ENCODE assay signal across 8 mouse cellular contexts in genomic region chr11:9048703-9049060, GRCm38 (mm10). TPM values are rescaled to one million over a fixed set of nuclear protein-coding genes. Genes with fewer than 3 reads are reported as not detected.
DNase-seq lines count a peak whose midpoint lies in the region; ATAC-seq and TF ChIP-seq lines count a peak whose summit lies in the region.

TSS of gene Sun3 (minus strand) at chr11:9048991.

- peak within 1 kb of the TSS; percentile 39 for H3K9ac ChIP-seq in kidney, embryonic 15.5 days
- H3K9ac ChIP-seq in ES-E14 (ENCODE audit: insufficient read depth, low read depth, low read length, poor library complexity, severe bottlenecking): peak within 1 kb of the TSS; percentile 47; the same call in 1 of the 2 replicates
- no peak within 1 kb of the TSS for H3K9ac ChIP-seq in limb, embryonic 11.5 days (ENCODE audit: low read length)
- H3K9ac ChIP-seq in neural tube, embryonic 12.5 days: peak within 1 kb of the TSS; percentile 29; the same call in 1 of the 2 replicates

- DNase-seq in kidney, adult 9 months: no peak
- DNase-seq in ES-E14 (ENCODE audit: low read depth, low spot score): no peak
- DNase-seq in limb, embryonic 11.5 days (ENCODE audit: low spot score): no peak
- no peak for DNase-seq in urinary bladder, postnatal 25 days (ENCODE audit: low spot score)
- no peak for DNase-seq in cerebellum, adult 18-20 months

- peak within 1 kb of the TSS; percentile 96 for H3K4me2 ChIP-seq in kidney, embryonic 15.5 days
- peak within 1 kb of the TSS; percentile 88 for H3K4me2 ChIP-seq in limb, embryonic 11.5 days (ENCODE audit: low read depth, severe bottlenecking)
- H3K4me2 ChIP-seq in neural tube, embryonic 12.5 days (replicated peaks): peak within 1 kb of the TSS; percentile 97

- WGBS in kidney, embryonic 15.5 days: 1% methylated on average over 18 of the region's 18 CpGs
- WGBS in limb, embryonic 11.5 days: 2% methylated on average over 18 of the region's 18 CpGs
- under 1% methylated on average over 18 of the region's 18 CpGs for WGBS in neural tube, embryonic 12.5 days

- peaks cover 12% of the 10 kb centered on the region for H3K4me1 ChIP-seq in kidney, embryonic 15.5 days
- peaks cover 0 to 7% of the 10 kb centered on the region in 2 experiments; a peak in 1 of 4 replicates for H3K4me1 ChIP-seq in ES-E14 (ENCODE audit: control insufficient read depth in 2 of 2, insufficient read depth in 2 of 2, low read length in 2 of 2, poor library complexity in 1 of 2)
- H3K4me1 ChIP-seq in limb, embryonic 11.5 days (ENCODE audit: control insufficient read depth, insufficient read depth, low read length): no peaks in the 10 kb centered on the region
- H3K4me1 ChIP-seq in neural tube, embryonic 12.5 days: peaks cover 5% of the 10 kb centered on the region

- H3K27me3 ChIP-seq in kidney, embryonic 15.5 days: peaks cover 34% of the 10 kb centered on the region
- peaks cover 12% of the 10 kb centered on the region; the same call in 1 of the 2 replicates for H3K27me3 ChIP-seq in limb, embryonic 11.5 days (ENCODE audit: control insufficient read depth, insufficient read depth, low read length)
- peaks cover 15% of the 10 kb centered on the region for H3K27me3 ChIP-seq in neural tube, embryonic 12.5 days (replicated peaks)

- H3K36me3 ChIP-seq in kidney, embryonic 15.5 days: no peaks in the 10 kb centered on the region
- H3K36me3 ChIP-seq in ES-E14 (ENCODE audit: control insufficient read depth, insufficient read depth, low read length, poor library complexity, severe bottlenecking): no peaks in the 10 kb centered on the region
- no peaks in the 10 kb centered on the region for H3K36me3 ChIP-seq in limb, embryonic 11.5 days (ENCODE audit: control insufficient read depth, insufficient read depth, low read length)
- no peaks in the 10 kb centered on the region for H3K36me3 ChIP-seq in neural tube, embryonic 12.5 days

- no peak within 1 kb of the TSS for H3K27ac ChIP-seq in kidney, embryonic 15.5 days
- no peak within 1 kb of the TSS for H3K27ac ChIP-seq in ES-E14 (ENCODE audit: insufficient read depth, low read depth, low read length, poor library complexity, severe bottlenecking)
- no peak within 1 kb of the TSS for H3K27ac ChIP-seq in limb, embryonic 11.5 days (replicated peaks; ENCODE audit: low read depth, low read length)
- H3K27ac ChIP-seq in neural tube, embryonic 12.5 days: no peak within 1 kb of the TSS

- no peaks in the 10 kb centered on the region for H3K9me3 ChIP-seq in kidney, embryonic 15.5 days (replicated peaks)
- no peaks in the 10 kb centered on the region for H3K9me3 ChIP-seq in ES-E14 (ENCODE audit: control insufficient read depth, insufficient read depth, low read depth, low read length)
- H3K9me3 ChIP-seq in limb, embryonic 11.5 days (ENCODE audit: control insufficient read depth, low read length): no peaks in the 10 kb centered on the region
- H3K9me3 ChIP-seq in neural tube, embryonic 12.5 days: no peaks in the 10 kb centered on the region

- ATAC-seq in kidney, embryonic 15.5 days (replicated peaks; ENCODE audit: low FRiP score): peak; percentile 75
- ATAC-seq in erythroid progenitor cell, adult 5-6 weeks (replicated peaks; ENCODE audit: low FRiP score, poor library complexity, severe bottlenecking): 0 out of 2 replicates have a peak, but pooled peaks have one; percentile 16
- ATAC-seq in limb, embryonic 11.5 days (ENCODE audit: insufficient number of reproducible peaks, low FRiP score, low TSS enrichment, low read depth): no peak
- ATAC-seq in neural tube, embryonic 12.5 days (ENCODE audit: low FRiP score, low read depth): peak; percentile 86

- H3K4me3 ChIP-seq in kidney, embryonic 15.5 days (replicated peaks): peak within 1 kb of the TSS; percentile 56
- H3K4me3 ChIP-seq in ES-E14 (ENCODE audit: insufficient read depth in 1 of 2, low read depth in 1 of 2, low read length in 2 of 2, poor library complexity in 1 of 2, severe bottlenecking in 1 of 2): peak within 1 kb of the TSS; percentile 70 to 72
- peak within 1 kb of the TSS; percentile 35 for H3K4me3 ChIP-seq in limb, embryonic 11.5 days (ENCODE audit: low read depth, low read length)
- peak within 1 kb of the TSS; percentile 47 for H3K4me3 ChIP-seq in neural tube, embryonic 12.5 days

- in situ Hi-C loops in ES-E14 (cut with MboI; ENCODE audit: low sequenced_read_pairs in 2 of 2, unreplicated experiment in 2 of 2): no loop called here

TF ChIP-seq in ES-E14, 5 proteins besides CTCF, POLR2A, EP300 and RAD21:
- no peak for TF ChIP-seq ZC3H11A (IDR thresholded peaks at IDR 0.05; ENCODE audit: borderline replicate concordance, low read depth, low read length)
- TF ChIP-seq CHD2 (IDR thresholded peaks at IDR 0.05; ENCODE audit: low read depth, low read length): no peak
- no peak for TF ChIP-seq MAFK (IDR thresholded peaks at IDR 0.05; ENCODE audit: insufficient read depth, low read depth, low read length)
- no peak for TF ChIP-seq ZNF384 (IDR thresholded peaks at IDR 0.05; ENCODE audit: low read depth, low read length)
- no peak; the same call in 1 of the 2 replicates for TF ChIP-seq HCFC1 (IDR thresholded peaks at IDR 0.05; ENCODE audit: borderline replicate concordance, insufficient read depth, low read length)

RNA-seq across cellular contexts. Expression of gene Sun3, which starts in this region (rescaled TPM):
- polyA plus RNA-seq in kidney, embryonic 15.5 days (2015; fragmentation: Nextera tagmentation; extraction: Ambion mirVana): not detected in 2 replicates
- total RNA-seq in ES-E14 (2012; rRNA removed): not detected in 2 replicates
- total RNA-seq in erythroid progenitor cell, adult 5-6 weeks (2015; ENCODE audit: low replicate concordance): not detected in 2 replicates
- not detected in 2 replicates for total RNA-seq in erythroid progenitor cell, adult 5-6 weeks (2017; ENCODE audit: low replicate concordance)
- polyA plus RNA-seq in limb, embryonic 11.5 days (2014; fragmentation: Nextera tagmentation; extraction: Ambion mirVana): not detected in 2 replicates
- polyA plus RNA-seq in neural tube, embryonic 12.5 days (2016; fragmentation: Nextera tagmentation; extraction: Ambion mirVana): not detected in 2 replicates

Comparison
In these comparisons a context has a peak if more than half of its experiments do, and no peak if none do; other contexts are left out.
1. Peak in ATAC-seq, H3K4me3 ChIP-seq, H3K9ac ChIP-seq and H3K4me2 ChIP-seq in kidney, embryonic 15.5 days; RNA of the gene not detected or under 1 TPM.
2. Peak in ATAC-seq in erythroid progenitor cell, adult 5-6 weeks; RNA of the gene not detected or under 1 TPM.
3. Peak in ATAC-seq, H3K4me3 ChIP-seq, H3K9ac ChIP-seq and H3K4me2 ChIP-seq in neural tube, embryonic 12.5 days; RNA of the gene not detected or under 1 TPM.